Mouse (Mus musculus): Measurements from ENCODE around the gene Mrps26. TPM values are rescaled to one million over a fixed set of nuclear protein-coding genes. Genes with fewer than 3 reads are reported as not detected.

The Mrps26 gene
- polyA plus RNA-seq, 1 experiment from 2014 or later, result 79.8 TPM

DNA sequence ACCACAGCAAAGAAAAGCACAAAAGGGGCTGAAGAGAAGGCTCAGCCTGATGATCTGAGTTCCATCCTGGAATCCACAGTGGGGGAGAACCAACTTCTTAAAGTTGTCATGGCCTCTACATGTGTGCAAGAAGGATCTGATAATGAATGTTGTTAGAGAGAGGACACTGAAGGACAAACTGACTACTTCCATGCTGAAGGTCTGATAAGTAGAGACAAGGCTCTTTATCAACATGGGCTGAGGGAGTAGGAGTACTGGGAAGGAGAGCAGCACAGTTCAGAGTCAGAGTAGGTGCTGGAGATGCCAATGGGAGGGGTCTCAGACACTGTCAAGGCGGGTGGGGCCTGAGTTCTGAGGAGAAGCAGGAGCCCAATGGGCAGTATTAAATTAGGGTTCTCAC lies 32.1 kb downstream of the Mrps26 start:
- no peaks in the 10 kb centered on the region for H3K9me3 ChIP-seq (replicated peaks)
- H3K4me3 ChIP-seq, result no peak overlapping the region
- H3K9ac ChIP-seq, result no peak overlapping the region
- WGBS (ENCODE audit: insufficient replicate concordance), result 57% methylated on average over 1 of the region's 1 CpGs
- H3K27ac ChIP-seq, result no peak overlapping the region
- H3K4me1 ChIP-seq, result peaks cover 25% of the 10 kb centered on the region
- no peak overlapping the region for H3K4me2 ChIP-seq
- no peaks in the 10 kb centered on the region for H3K27me3 ChIP-seq (replicated peaks)
- H3K36me3 ChIP-seq, result peaks cover 83% of the 10 kb centered on the region
- no peak for ATAC-seq

- H3K27me3 ChIP-seq (replicated peaks), result no peaks in the 10 kb centered on the region
- H3K4me1 ChIP-seq, result peaks cover 25% of the 10 kb centered on the region
- H3K27ac ChIP-seq, result no peak overlapping the region
- H3K9ac ChIP-seq, result no peak overlapping the region
- WGBS (ENCODE audit: insufficient replicate concordance), result 40% methylated on average over 1 of the region's 1 CpGs
- H3K9me3 ChIP-seq (replicated peaks), result no peaks in the 10 kb centered on the region
- no peak overlapping the region for H3K4me3 ChIP-seq
- H3K4me2 ChIP-seq, result no peak overlapping the region
- peaks cover 84% of the 10 kb centered on the region for H3K36me3 ChIP-seq
- ATAC-seq, result peak; percentile 62
Measured at GRCm38 (mm10) chr2:130597601-130598010, 34.1 kb downstream of the Mrps26 start.

- Histone ChIP-seq H3K27me3 (replicated peaks) (no peaks in the 10 kb centered on the region), H3K9ac (no peak overlapping the region), H3K27ac (no peak overlapping the region), H3K9me3 (replicated peaks) (no peaks in the 10 kb centered on the region), H3K36me3 (peaks cover 87% of the 10 kb centered on the region), H3K4me2 (no peak overlapping the region), H3K4me1 (peaks cover 25% of the 10 kb centered on the region), H3K4me3 (no peak overlapping the region)
- ATAC-seq, result no peak
- 70% methylated on average over 3 of the region's 3 CpGs for WGBS (ENCODE audit: insufficient replicate concordance)
Measured at GRCm38 (mm10) chr2:130598399-130598798, 34.9 kb downstream of the Mrps26 start.

DNA sequence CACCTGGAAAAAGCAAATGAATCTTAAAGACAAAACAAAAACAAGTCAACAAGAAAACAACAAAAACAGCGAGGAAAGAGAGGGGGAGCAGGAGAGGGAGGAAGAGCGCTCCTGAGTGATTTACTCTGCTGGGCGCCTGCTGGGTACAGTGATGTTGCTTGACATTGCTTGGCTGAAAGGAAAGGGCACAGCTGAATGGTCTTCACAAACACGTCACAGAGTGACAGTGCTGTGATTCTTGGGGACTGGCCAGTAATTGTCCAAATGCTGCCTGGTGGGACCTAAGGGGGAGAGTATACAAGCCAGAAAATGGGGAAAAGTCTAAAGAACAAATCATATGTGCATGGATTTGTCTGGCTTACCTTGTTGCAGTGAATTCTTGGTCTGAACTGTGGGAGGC lies 38.7 kb downstream of the Mrps26 start:
- Histone ChIP-seq H3K9ac (no peak overlapping the region), H3K4me3 (no peak overlapping the region), H3K9me3 (replicated peaks) (no peaks in the 10 kb centered on the region), H3K27ac (no peak overlapping the region), H3K4me1 (peaks cover 21% of the 10 kb centered on the region), H3K36me3 (peaks cover 80% of the 10 kb centered on the region), H3K27me3 (replicated peaks) (no peaks in the 10 kb centered on the region), H3K4me2 (no peak overlapping the region)
- ATAC-seq, result no peak
- WGBS (ENCODE audit: insufficient replicate concordance), result 80% methylated on average over 4 of the region's 4 CpGs

GRCm38 (mm10) chr2:130613091-130613490 lies 49.5 kb downstream of the Mrps26 start:
- ATAC-seq, result no peak
- no peak overlapping the region for H3K4me2 ChIP-seq
- peaks cover 6% of the 10 kb centered on the region; the same call in 1 of the 2 replicates for H3K4me1 ChIP-seq
- H3K36me3 ChIP-seq, result peaks cover 53% of the 10 kb centered on the region
- no peaks in the 10 kb centered on the region for H3K27me3 ChIP-seq (replicated peaks)
- H3K4me3 ChIP-seq, result no peak overlapping the region
- no peak overlapping the region for H3K27ac ChIP-seq
- whole genome bisulfite sequencing (ENCODE audit: insufficient replicate concordance), result 56% methylated on average over 3 of the region's 3 CpGs
- no peak overlapping the region for H3K9ac ChIP-seq
- no peaks in the 10 kb centered on the region for H3K9me3 ChIP-seq (replicated peaks)

Small RNA genes within 50 kb of the gene (microRNA-seq; reads per million reads assigned to microRNA genes)
- not detected for gene Gm23876

Other genes starting within 250 kb of the Mrps26 start
- 11.0 TPM in 2 replicates for gene Cpxm1, start 166.2 kb upstream of the Mrps26 start, polyA plus RNA-seq (2016; fragmentation: Nextera tagmentation; extraction: Ambion mirVana)
- not detected in 2 replicates for gene Gm28372, start 158.5 kb upstream of the Mrps26 start, polyA plus RNA-seq (2016; fragmentation: Nextera tagmentation; extraction: Ambion mirVana)
- gene 1700020A23Rik, start 158.5 kb upstream of the Mrps26 start, polyA plus RNA-seq (2016; fragmentation: Nextera tagmentation; extraction: Ambion mirVana), result not detected in 2 replicates
- not detected in 2 replicates for gene Tmem239, start 157.3 kb upstream of the Mrps26 start, polyA plus RNA-seq (2016; fragmentation: Nextera tagmentation; extraction: Ambion mirVana)
- 54.9 and 64.5 TPM in 2 replicates for gene Vps16, start 139.4 kb upstream of the Mrps26 start, polyA plus RNA-seq (2016; fragmentation: Nextera tagmentation; extraction: Ambion mirVana)
- gene Pced1a, start 139.0 kb upstream of the Mrps26 start, polyA plus RNA-seq (2016; fragmentation: Nextera tagmentation; extraction: Ambion mirVana), result 5.2 and 5.7 TPM in 2 replicates
- gene Ptpra, start 113.5 kb upstream of the Mrps26 start, polyA plus RNA-seq (2016; fragmentation: Nextera tagmentation; extraction: Ambion mirVana), result 51.3 and 57.7 TPM in 2 replicates
- not detected in 2 replicates for gene Oxt, start 12.4 kb downstream of the Mrps26 start, polyA plus RNA-seq (2016; fragmentation: Nextera tagmentation; extraction: Ambion mirVana)
- not detected in 2 replicates for gene Avp, start 18.8 kb downstream of the Mrps26 start, polyA plus RNA-seq (2016; fragmentation: Nextera tagmentation; extraction: Ambion mirVana)
- 16.1 and 16.9 TPM in 2 replicates for gene Fastkd5, start 66.3 kb downstream of the Mrps26 start, polyA plus RNA-seq (2016; fragmentation: Nextera tagmentation; extraction: Ambion mirVana)
- gene Ubox5, start 66.3 kb downstream of the Mrps26 start, polyA plus RNA-seq (2016; fragmentation: Nextera tagmentation; extraction: Ambion mirVana), result 7.8 and 8.4 TPM in 2 replicates
- gene Lzts3, start 79.1 kb downstream of the Mrps26 start, polyA plus RNA-seq (2016; fragmentation: Nextera tagmentation; extraction: Ambion mirVana), result 1.6 and 1.7 TPM in 2 replicates
- gene Ddrgk1, start 100.9 kb downstream of the Mrps26 start, polyA plus RNA-seq (2016; fragmentation: Nextera tagmentation; extraction: Ambion mirVana), result 46.1 and 48.7 TPM in 2 replicates
- gene Itpa, start 103.9 kb downstream of the Mrps26 start, polyA plus RNA-seq (2016; fragmentation: Nextera tagmentation; extraction: Ambion mirVana), result 69.9 and 75.2 TPM in 2 replicates
- 0.05 TPM in 1 of 2 replicates, not detected in the other for gene Slc4a11, start 133.8 kb downstream of the Mrps26 start, polyA plus RNA-seq (2016; fragmentation: Nextera tagmentation; extraction: Ambion mirVana)